Mouse (Mus musculus): ENCODE data around the gene Tmem116. TPM values are rescaled to one million over a fixed set of nuclear protein-coding genes. Genes with fewer than 3 reads are reported as not detected.

The Tmem116 gene
- total RNA-seq, 1 experiment, result 3.0 TPM

DNA sequence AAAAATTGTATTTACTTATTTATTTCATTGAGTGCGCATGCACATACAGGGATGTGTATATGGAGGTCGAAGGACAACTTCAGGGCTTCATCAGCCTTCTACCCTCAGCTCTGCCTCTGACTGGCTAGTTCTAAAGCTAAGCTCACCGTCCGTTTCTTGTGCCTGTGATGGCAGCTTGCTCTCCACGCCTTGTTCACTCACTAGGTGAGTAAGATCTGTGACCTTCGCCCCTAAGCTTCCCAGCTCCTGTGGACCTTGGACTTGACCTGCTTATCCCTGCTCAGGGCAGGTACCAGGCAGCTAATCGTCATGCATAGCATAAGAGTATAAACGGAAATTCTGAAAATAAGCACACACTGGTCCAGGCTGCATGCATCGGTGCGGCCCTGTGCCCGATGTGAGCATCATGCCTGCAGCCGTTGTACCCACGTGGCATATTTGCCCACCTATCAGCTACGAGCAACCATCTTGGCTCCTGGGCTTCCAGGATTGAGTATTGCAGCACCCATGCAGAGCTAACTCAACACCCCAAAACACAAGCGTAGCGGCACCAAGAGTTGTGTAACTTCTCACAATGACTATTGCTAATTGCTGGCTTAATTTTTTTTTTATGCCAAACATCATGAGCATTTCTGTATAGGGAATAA, 114.5 kb downstream of the Tmem116 start:
- TF ChIP-seq ZC3H11A (IDR thresholded peaks at IDR 0.05; ENCODE audit: borderline replicate concordance, low read depth, low read length), result no peak
- TF ChIP-seq CHD2 (IDR thresholded peaks at IDR 0.05; ENCODE audit: low read depth, low read length), result no peak
- no peak for TF ChIP-seq MAFK (IDR thresholded peaks at IDR 0.05; ENCODE audit: insufficient read depth, low read depth, low read length)
- no peak for TF ChIP-seq ZNF384 (IDR thresholded peaks at IDR 0.05; ENCODE audit: low read depth, low read length)
- TF ChIP-seq HCFC1 (IDR thresholded peaks at IDR 0.05; ENCODE audit: borderline replicate concordance, insufficient read depth, low read length), result no peak
- Histone ChIP-seq H3K9ac (ENCODE audit: insufficient read depth, low read depth, low read length, poor library complexity, severe bottlenecking) (no peak overlapping the region), H3K27ac (ENCODE audit: insufficient read depth, low read depth, low read length, poor library complexity, severe bottlenecking) (no peak overlapping the region), H3K4me1 (ENCODE audit: control insufficient read depth in 2 of 2, insufficient read depth in 2 of 2, low read length in 2 of 2, poor library complexity in 1 of 2) (peaks cover 0 to 13% of the 10 kb centered on the region in 2 experiments; a peak in 1 of 4 replicates), H3K9me3 (ENCODE audit: control insufficient read depth, insufficient read depth, low read depth, low read length) (no peaks in the 10 kb centered on the region), H3K36me3 (ENCODE audit: control insufficient read depth, insufficient read depth, low read length, poor library complexity, severe bottlenecking) (peaks cover 18% of the 10 kb centered on the region), H3K4me3 (ENCODE audit: insufficient read depth in 1 of 2, low read depth in 1 of 2, low read length in 2 of 2, poor library complexity in 1 of 2, severe bottlenecking in 1 of 2) (no peak overlapping the region)
- in situ Hi-C loops (cut with MboI; ENCODE audit: low sequenced_read_pairs in 2 of 2, unreplicated experiment in 2 of 2), result no loop called here
- no peak for DNase-seq (ENCODE audit: low read depth, low spot score)

DNA sequence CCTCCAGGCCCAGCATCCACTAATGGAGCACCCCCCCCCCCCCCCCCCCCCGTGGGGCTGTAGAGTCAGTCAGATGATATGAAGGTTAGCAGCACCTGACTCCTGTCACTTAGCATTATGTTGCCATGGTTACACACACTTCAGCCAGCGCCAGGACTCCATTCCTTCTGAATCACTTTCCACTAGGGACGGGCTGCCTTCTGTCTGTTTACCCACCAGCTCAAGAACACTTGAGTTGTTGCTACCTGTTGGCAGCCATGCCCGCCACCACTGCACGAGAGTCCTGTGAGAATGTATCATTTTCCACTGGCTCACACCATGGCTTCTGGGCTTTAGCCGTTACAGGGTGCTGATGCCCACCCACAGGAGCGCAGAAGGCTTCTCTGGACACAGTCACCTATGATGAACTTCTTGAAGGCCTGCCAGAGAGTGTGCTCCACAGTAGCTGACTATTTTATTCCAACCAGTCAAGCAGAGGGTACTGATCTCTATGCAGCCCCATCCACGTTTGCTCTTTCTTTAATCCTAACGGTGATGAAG, 118.3 kb downstream of the Tmem116 start:
- peaks cover 48% of the 10 kb centered on the region for H3K36me3 ChIP-seq (ENCODE audit: control insufficient read depth, insufficient read depth, low read length, poor library complexity, severe bottlenecking)
- no peak overlapping the region for H3K27ac ChIP-seq (ENCODE audit: insufficient read depth, low read depth, low read length, poor library complexity, severe bottlenecking)
- no peak for DNase-seq (ENCODE audit: low read depth, low spot score)
- peaks cover 0 to 8% of the 10 kb centered on the region in 2 experiments; a peak in 1 of 4 replicates for H3K4me1 ChIP-seq (ENCODE audit: control insufficient read depth in 2 of 2, insufficient read depth in 2 of 2, low read length in 2 of 2, poor library complexity in 1 of 2)
- in situ Hi-C loops (cut with MboI; ENCODE audit: low sequenced_read_pairs in 2 of 2, unreplicated experiment in 2 of 2), result no loop called here
- H3K9me3 ChIP-seq (ENCODE audit: control insufficient read depth, insufficient read depth, low read depth, low read length), result no peaks in the 10 kb centered on the region
- no peak overlapping the region for H3K4me3 ChIP-seq (ENCODE audit: insufficient read depth in 1 of 2, low read depth in 1 of 2, low read length in 2 of 2, poor library complexity in 1 of 2, severe bottlenecking in 1 of 2)
- TF ChIP-seq HCFC1 (IDR thresholded peaks at IDR 0.05; ENCODE audit: borderline replicate concordance, insufficient read depth, low read length) (no peak), ZNF384 (IDR thresholded peaks at IDR 0.05; ENCODE audit: low read depth, low read length) (no peak), CHD2 (IDR thresholded peaks at IDR 0.05; ENCODE audit: low read depth, low read length) (no peak), ZC3H11A (IDR thresholded peaks at IDR 0.05; ENCODE audit: borderline replicate concordance, low read depth, low read length) (no peak), MAFK (IDR thresholded peaks at IDR 0.05; ENCODE audit: insufficient read depth, low read depth, low read length) (no peak)
- H3K9ac ChIP-seq (ENCODE audit: insufficient read depth, low read depth, low read length, poor library complexity, severe bottlenecking), result no peak overlapping the region

- Histone ChIP-seq H3K4me3 (ENCODE audit: insufficient read depth in 1 of 2, low read depth in 1 of 2, low read length in 2 of 2, poor library complexity in 1 of 2, severe bottlenecking in 1 of 2) (no peak overlapping the region), H3K4me1 (ENCODE audit: control insufficient read depth in 2 of 2, insufficient read depth in 2 of 2, low read length in 2 of 2, poor library complexity in 1 of 2) (peaks cover 0 to 5% of the 10 kb centered on the region in 2 experiments; a peak in 1 of 4 replicates), H3K9me3 (ENCODE audit: control insufficient read depth, insufficient read depth, low read depth, low read length) (no peaks in the 10 kb centered on the region), H3K9ac (ENCODE audit: insufficient read depth, low read depth, low read length, poor library complexity, severe bottlenecking) (no peak overlapping the region), H3K27ac (ENCODE audit: insufficient read depth, low read depth, low read length, poor library complexity, severe bottlenecking) (no peak overlapping the region), H3K36me3 (ENCODE audit: control insufficient read depth, insufficient read depth, low read length, poor library complexity, severe bottlenecking) (peaks cover 49% of the 10 kb centered on the region)
- DNase-seq (ENCODE audit: low read depth, low spot score), result no peak
- TF ChIP-seq MAFK (IDR thresholded peaks at IDR 0.05; ENCODE audit: insufficient read depth, low read depth, low read length) (no peak), ZC3H11A (IDR thresholded peaks at IDR 0.05; ENCODE audit: borderline replicate concordance, low read depth, low read length) (no peak), CHD2 (IDR thresholded peaks at IDR 0.05; ENCODE audit: low read depth, low read length) (no peak), HCFC1 (IDR thresholded peaks at IDR 0.05; ENCODE audit: borderline replicate concordance, insufficient read depth, low read length) (no peak), ZNF384 (IDR thresholded peaks at IDR 0.05; ENCODE audit: low read depth, low read length) (no peak)
- in situ Hi-C loops (cut with MboI; ENCODE audit: low sequenced_read_pairs in 2 of 2, unreplicated experiment in 2 of 2), result no loop called here
Measured at GRCm38 (mm10) chr5:121570787-121571186, 119.1 kb downstream of the Tmem116 start.

Other genes starting within 250 kb of the Tmem116 start
- 1,876 and 2,169 TPM in 2 replicates for gene Rpl6, start 247.4 kb upstream of the Tmem116 start, total RNA-seq (2012; rRNA removed)
- gene Hectd4, start 231.7 kb upstream of the Tmem116 start, total RNA-seq (2012; rRNA removed), result 14.2 and 22.4 TPM in 2 replicates
- 13.8 and 15.6 TPM in 2 replicates for gene Trafd1, start 66.3 kb upstream of the Tmem116 start, total RNA-seq (2012; rRNA removed)
- gene Naa25, start 54.0 kb upstream of the Tmem116 start, total RNA-seq (2012; rRNA removed), result 92.3 and 118 TPM in 2 replicates
- 339 and 444 TPM in 2 replicates for gene Erp29, start 613 bp downstream of the Tmem116 start, total RNA-seq (2012; rRNA removed)
- 0.09 TPM in 1 of 2 replicates, not detected in the other for gene Adam1b, start 51.5 kb downstream of the Tmem116 start, total RNA-seq (2012; rRNA removed)
- 6.1 and 6.3 TPM in 2 replicates for gene Adam1a, start 93.6 kb downstream of the Tmem116 start, total RNA-seq (2012; rRNA removed)
- not detected in 2 replicates for gene Gm42878, start 93.6 kb downstream of the Tmem116 start, total RNA-seq (2012; rRNA removed)
- 94.3 and 111 TPM in 2 replicates for gene Mapkapk5, start 94.0 kb downstream of the Tmem116 start, total RNA-seq (2012; rRNA removed)
- gene Aldh2, start 141.9 kb downstream of the Tmem116 start, total RNA-seq (2012; rRNA removed), result 157 and 238 TPM in 2 replicates
- 6.0 and 8.3 TPM in 2 replicates for gene Acad12, start 167.0 kb downstream of the Tmem116 start, total RNA-seq (2012; rRNA removed)
- 14.0 and 24.4 TPM in 2 replicates for gene Acad10, start 208.6 kb downstream of the Tmem116 start, total RNA-seq (2012; rRNA removed)
- gene Brap, start 208.7 kb downstream of the Tmem116 start, total RNA-seq (2012; rRNA removed), result 24.2 and 31.8 TPM in 2 replicates

All from ES-E14 (cell line).